Mouse (Mus musculus): ENCODE results near the gene Hlf.

Hlf gene

DNA sequence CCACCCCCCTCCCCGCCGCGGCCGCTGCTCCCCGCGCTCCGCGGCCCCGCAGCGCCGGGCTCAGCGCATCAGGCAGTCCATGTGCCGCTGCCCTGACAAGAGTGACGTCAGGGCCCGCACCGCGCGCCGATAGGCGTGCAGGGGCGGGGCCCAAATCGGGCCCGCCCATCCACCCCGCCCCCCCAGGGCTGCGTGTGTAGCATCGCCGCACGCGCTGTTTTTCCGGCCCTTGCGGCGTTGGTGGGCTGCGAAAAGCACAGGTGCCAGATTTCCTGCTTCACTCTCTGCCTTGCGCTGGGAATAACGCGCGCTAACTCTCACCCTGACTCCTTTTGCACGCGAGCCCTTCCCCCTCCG is at the start of gene Hlf:
Gene Hlf, minus strand, starts transcription at position 79 of the 357 bp plus-strand sequence.
- peak; percentile 95 for DNase-seq (ENCODE audit: low spot score)

GRCm38 (mm10) chr11:90438768-90439167 is 48.1 kb upstream of the Hlf start:
- DNase-seq (ENCODE audit: low spot score): no peak

DNA sequence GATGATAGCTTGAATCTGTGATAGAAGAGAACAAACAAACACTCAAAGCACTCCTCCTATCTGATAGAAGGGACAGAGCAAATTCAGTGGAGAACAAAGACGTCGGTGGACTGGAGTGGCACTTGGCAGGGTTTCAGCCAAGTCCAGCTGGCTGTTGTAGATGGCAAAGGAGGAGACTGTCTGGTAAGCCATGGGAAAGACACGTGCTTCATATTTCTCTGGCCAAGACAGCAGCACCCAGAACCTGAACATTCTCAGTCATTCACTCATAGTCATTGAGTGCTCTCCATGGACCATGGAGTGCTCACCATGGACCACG is 34.5 kb upstream of the Hlf start:
- no peak for DNase-seq (ENCODE audit: low spot score)

DNA sequence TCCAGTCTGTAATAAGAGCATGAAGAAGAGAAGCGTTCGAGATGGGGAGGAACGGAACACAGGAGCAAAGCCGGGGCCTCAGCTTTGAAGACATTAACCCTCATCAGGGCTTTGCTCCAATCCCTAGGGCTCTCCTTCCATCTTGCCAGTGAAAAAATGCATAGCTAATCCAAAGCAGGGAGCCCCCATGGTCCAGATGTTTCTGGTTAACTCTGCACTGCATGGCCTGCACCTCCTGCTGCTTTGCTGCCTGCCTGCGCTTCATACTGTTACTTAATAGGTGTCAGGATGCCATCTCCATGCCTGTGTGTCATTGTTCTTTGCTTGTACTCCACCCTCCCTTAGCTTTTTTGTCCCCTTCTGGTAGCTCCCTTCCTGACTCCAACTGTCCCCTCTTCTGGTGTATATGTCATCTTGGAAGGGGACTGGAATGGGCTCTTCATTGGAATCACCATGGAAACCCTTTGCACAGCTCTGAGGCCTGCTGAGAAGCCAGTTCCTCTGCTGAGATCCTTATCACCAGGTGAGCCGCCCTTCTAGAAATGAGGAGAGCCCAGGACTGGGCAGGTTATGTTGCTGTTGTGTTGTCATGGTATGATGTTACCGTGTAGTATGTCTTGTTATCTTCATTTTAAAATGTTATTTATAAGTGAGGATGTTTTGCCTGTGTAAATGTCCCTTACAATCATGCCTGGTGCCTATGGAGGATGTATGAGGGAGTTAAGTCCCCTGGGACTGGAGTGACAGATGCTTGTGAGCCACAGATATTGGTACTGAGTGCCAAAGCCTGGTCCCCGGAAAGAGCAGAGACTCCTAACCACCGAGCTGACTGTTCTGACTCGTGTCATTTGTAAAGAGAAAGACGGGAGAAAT is 33.9 kb upstream of the Hlf start:
- no peak for DNase-seq (ENCODE audit: low spot score)

DNA sequence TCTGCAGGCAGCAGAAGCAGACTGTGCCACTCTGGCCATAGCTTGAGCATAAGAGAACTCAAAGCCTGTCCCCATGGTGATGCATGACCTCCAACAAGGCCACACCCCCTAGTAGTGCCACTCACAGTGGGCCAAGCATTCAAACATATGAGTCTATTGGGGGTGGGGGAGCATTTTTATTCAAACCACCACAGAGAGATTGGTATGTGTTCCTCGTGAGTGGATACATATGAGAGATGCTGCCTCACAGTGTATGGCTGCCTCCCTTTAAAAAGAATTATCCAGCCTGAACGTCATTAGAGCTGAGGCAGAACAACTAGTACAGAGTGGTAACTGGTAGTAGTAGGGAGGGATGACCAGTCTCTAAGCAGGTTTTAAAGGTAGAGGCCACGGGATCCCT is 33.2 kb upstream of the Hlf start:
- DNase-seq (ENCODE audit: low spot score): no peak

- DNase-seq (ENCODE audit: low spot score): no peak
Observed at GRCm38 (mm10) chr11:90419706-90420105, 29.0 kb upstream of the Hlf start.

GRCm38 (mm10) chr11:90417921-90418320 is 27.2 kb upstream of the Hlf start:
- DNase-seq (ENCODE audit: low spot score): peak; percentile 99

DNA sequence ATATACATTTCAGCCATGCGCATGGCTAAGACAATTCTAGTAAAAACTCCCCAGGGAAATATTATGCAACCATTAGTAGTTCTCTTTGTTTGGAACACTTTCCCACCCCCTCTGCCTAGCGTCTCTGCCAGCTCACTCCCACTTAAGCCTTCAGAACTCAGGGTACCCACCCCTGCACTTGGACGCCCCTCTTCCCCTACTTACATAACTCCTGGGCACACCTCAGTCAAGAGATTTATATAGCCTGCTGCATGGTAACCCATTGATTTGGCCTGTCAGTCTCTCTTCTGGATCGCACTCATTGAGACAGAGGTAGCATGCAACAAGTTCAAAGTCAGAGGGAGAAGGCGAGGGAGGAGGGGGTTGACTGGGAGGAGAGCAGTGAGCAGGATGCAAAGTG is 26.3 kb upstream of the Hlf start:
- DNase-seq (ENCODE audit: low spot score): no peak

DNA sequence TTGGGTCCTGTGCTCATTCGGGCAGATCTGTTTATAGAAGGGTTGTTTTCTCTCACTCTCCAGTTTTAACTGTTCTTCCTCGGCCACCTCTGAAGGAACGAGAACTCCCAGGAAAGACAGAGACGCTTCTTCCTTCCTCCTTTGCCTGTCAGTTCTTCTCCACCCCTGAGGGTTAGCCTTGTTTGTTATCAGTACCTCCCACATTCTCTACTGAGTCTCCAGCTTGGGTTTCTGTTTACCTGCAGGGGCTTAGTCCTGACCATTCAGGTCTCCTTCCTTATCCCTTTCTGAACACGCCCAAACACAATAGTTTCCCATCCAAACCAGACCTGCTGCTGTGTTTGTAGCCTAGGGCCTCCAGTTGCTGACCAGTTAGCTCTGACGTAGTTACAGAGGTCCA is 8.2 kb upstream of the Hlf start:
- DNase-seq (ENCODE audit: low spot score): no peak

GRCm38 (mm10) chr11:90391271-90392185 is 833 bp upstream of the Hlf start:
- no peak for DNase-seq (ENCODE audit: low spot score)

GRCm38 (mm10) chr11:90389902-90390816 is 536 bp downstream of the Hlf start:
- no peak for DNase-seq (ENCODE audit: low spot score)

GRCm38 (mm10) chr11:90389174-90389901 is 1.4 kb downstream of the Hlf start:
- DNase-seq (ENCODE audit: low spot score): peak; percentile 50

DNA sequence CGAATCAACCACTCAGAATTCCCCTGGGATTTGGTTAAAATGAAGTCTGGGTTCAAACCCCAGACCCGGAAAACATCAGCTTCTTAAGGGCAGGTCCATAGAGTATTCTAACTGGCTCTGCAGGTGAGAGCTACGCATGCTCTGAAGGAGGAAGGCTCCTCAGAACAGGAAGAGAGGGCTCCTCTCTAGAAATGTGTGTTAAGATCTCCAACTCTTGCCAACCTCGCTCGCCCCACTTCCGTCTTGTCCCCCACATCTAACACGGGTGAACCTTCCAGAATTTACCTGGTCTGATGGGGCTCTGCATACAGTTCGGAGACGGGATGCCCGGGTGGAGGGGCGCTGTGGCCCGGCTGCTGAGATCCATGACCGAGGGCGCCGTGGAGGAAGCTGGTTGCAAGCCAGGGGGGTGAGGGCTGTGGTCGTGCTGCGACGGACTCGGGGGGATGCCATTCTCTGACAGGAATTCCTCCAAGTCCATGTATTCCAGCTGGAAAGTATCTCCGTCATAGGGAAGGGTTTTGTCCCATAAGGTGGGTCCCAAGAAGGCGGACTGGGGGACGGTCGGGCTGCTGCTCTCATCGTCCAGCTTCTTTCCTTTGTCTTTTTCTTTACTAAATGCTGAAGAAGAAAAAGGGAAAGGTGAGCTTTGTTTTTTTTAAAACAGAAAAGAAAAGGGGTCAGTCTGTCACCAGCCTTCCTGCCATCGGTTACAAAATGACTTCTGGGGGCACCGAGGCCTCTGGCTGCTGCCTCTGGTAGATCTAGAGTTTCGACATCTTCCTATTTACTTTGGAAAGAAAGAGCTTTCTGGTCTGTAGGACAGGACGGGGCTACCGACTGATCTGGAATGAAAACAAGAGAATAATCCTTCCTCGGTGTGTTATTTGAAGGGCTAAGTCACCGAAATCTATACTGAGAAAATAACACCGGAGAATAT is 2.9 kb downstream of the Hlf start:
- DNase-seq (ENCODE audit: low spot score): no peak

DNA sequence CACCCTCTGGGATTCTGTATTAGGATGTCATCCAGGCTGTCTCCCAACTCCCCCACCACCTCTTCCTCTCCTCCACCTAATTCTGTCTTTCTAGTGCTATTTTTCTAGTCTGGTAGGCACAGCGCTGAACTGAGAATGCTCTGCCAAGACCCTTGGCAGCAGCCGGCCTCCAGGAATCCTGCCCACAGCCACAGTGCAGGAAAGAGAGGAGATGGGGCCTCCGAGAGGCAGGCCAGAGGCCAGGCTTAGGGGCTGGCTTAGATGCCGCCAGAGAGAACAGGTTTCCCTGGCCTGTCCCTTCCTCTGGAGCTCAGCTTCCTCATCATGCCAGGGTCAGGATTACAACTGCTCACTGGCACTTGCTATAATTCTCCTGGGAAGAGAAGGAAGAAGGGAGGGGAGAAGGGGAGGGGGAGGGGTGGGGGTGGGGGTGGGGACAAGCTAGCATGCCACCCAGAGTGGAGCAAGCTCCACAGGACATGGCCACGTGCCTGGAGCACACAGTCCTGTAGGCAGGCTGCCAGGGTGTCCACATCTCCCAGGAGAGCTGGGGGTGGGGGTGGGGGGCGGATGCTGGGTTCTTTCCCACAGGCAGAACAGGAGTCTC is 8.6 kb downstream of the Hlf start:
- DNase-seq (ENCODE audit: low spot score): peak; percentile 69

DNA sequence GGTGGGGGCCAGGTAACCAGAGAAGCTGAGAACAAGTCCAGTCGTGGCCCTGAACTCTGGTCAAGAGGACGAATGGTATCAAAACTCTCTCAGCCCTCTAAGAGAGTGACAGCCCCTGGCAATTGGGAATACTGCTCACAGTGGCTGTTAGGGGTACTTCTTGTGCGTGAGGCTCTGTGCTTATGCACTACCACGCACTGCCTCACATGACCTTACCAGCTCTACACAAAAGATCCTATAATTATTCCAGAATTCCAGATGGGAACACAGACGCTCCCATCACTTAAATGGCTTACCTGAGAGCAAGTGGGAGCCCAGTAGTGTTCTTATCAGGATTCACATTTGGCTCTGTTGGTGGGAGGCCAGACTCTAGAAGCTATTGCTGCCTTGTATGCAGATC is 9.6 kb downstream of the Hlf start:
- no peak for DNase-seq (ENCODE audit: low spot score)

- no peak for DNase-seq (ENCODE audit: low spot score)
Observed at GRCm38 (mm10) chr11:90380131-90380685, 10.5 kb downstream of the Hlf start.

GRCm38 (mm10) chr11:90378008-90378407 is 12.7 kb downstream of the Hlf start:
- no peak for DNase-seq (ENCODE audit: low spot score)

DNA sequence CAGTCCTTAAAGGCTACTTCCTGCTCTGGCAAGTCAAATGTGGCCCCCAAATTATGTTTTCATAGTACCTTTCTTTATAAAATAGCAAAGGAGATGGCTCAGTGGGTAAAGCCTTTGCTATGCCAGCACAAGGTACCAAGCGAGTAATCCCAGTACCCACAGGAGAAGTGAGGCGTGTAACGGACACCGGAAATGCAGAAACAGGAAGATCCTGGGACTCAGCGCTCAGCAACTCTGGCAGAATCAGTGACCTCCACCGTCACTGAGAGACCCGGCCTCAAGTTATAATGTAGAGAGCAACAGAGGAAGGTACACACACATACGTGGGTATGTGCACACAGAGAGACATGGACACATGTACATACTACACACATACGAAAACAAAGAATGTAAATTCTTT is 14.3 kb downstream of the Hlf start:
- no peak for DNase-seq (ENCODE audit: low spot score)

GRCm38 (mm10) chr11:90371470-90372100 is 19.1 kb downstream of the Hlf start:
- DNase-seq (ENCODE audit: low spot score): no peak
